Mouse (Mus musculus) gastrocnemius, postnatal 36 days (tissue): ENCODE results near the gene Taar7a. TPM values are rescaled to one million over a fixed set of nuclear protein-coding genes. Genes with fewer than 3 reads are reported as not detected.

Source experiments
- DNase-seq, 2 experiments: peaks; one replicate each; pipeline ENCODE4 v3.0.0; 2022
- intact Hi-C: fragments of 180-260 bp; cut with DNase I; formaldehyde crosslinking; loops from one replicate; pipeline ENCODE4 v1.15.1; 2025
- long read RNA-seq, 2 experiments: library from polyadenylated mRNA; stranded (forward); transcript quantifications; one replicate each; pipeline ENCODE4 v2.0.0; 2021
- total RNA-seq, 2 experiments: library from RNA; stranded (reverse); gene quantifications; 2 replicates each; pipeline ENCODE4 v1.2.3; 2021

Taar7a gene
- total RNA-seq: not detected
- long read RNA-seq, experiment 1: 0 reads
- long read RNA-seq, experiment 2: 0 reads

DNA sequence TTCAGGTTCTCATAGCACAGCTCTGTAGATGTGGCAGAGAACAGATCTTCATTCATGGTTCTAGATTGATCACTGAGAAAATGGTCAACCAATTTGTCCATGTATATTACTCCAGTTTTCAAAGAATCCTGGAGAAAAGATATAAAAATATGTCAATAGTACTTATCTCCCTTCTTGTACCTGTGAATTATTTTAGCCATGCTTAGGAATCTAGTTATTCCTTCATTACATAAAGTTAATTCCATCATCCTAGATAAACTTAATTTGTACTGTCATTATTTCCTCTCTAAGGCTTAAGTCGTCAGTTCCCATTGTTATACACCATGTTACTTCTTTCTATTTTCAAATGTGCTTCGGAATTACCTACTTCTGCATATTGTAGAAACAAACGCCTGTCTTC lies at the start of gene Taar7a:
TSS of gene Taar7a (minus strand) at position 101 of the 400 bp plus-strand sequence.
- intact Hi-C loops: no loop called here
- DNase-seq: no peak

DNA sequence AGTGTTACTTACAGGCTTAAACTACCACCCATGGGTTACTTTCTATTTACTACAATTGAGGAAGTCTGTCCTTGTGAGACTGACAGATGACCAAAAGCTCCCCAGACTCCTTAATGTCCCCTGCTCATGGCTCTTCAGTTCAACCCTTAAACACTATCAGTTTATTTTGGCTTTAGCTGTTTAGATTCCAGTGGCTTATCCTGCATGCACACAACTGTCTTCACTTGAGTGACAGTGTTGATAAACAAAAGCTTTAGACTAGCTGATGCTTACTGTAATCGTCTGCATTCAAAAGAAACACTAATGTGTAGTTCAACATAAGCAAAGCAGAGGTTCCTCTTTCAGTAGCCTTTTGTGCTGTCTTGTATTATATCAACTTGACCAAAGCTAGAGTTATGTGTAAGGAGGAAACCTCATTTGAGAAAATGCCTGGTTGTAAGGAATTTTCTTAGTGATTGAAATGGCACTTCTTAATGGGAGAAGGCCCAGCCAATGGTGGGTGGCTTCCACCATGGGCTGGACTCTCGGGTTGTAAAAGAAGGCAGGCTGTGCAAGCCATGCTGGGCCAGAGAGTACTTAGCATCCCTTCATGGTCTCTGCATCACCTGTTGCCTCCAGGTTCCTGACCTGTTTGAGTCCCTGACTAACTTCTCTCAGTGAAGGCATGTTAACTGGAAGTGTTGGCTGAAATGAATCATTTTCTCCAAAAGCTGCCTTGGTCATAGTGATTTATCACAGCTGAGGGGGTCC lies 47.0 kb upstream of the Taar7a start:
- intact Hi-C loops: no loop called here
- DNase-seq: no peak

DNA sequence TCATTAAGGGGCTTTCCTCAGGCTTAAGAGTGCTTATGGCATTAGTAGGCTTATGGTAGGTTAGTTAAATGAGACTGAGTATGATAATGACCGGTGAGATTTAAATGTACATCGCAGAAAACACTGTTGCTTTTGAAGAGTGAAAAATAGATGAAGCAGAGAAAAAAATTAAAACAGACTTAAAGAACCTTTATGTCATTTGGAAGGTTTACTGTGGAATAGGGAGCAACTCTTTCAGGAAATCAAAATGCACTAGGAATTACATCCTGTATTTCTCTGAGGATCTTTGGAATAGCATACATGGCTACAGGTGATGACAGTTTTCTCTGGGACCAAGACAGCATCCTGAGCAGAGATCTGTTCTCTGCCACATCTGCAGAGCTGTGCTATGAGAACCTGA lies 44.0 kb upstream of the Taar7a start, which contains the start of gene Taar7e:
TSS of gene Taar7e (plus strand) at position 301 of the 400 bp plus-strand sequence.
- intact Hi-C loops: no loop called here
- DNase-seq: no peak

GRCm38 (mm10) chr10:24031347-24031746 lies 38.1 kb upstream of the Taar7a start:
- DNase-seq: no peak
- intact Hi-C loops: no loop called here

DNA sequence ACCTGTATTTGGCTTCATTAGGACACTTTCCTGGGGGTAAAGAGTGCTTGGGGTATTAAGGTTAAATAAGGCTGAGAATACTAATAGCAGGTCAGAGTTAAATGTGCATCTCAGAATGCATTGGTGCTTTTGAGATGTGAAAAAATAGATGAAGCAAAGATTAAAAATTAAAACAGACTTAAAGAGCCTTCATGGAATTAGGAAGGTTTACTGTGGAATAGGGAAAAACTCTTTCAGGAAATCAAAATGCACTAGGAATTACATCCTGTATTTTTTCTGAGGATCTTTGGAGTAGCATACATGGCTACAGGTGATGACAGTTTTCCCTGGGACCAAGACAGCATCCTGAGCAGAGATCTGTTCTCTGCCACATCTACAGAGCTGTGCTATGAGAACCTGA lies 33.6 kb upstream of the Taar7a start, which contains the start of gene Taar7d:
TSS of gene Taar7d (plus strand) at position 301 of the 400 bp plus-strand sequence.
- DNase-seq: no peak
- intact Hi-C loops: no loop called here

GRCm38 (mm10) chr10:24008143-24008542 lies 14.9 kb upstream of the Taar7a start:
- intact Hi-C loops: no loop called here
- no peak for DNase-seq

GRCm38 (mm10) chr10:24007034-24007433 lies 13.8 kb upstream of the Taar7a start:
- DNase-seq: no peak
- intact Hi-C loops: no loop called here

GRCm38 (mm10) chr10:24006442-24006841 lies 13.2 kb upstream of the Taar7a start:
- no peak for DNase-seq
- intact Hi-C loops: no loop called here

DNA sequence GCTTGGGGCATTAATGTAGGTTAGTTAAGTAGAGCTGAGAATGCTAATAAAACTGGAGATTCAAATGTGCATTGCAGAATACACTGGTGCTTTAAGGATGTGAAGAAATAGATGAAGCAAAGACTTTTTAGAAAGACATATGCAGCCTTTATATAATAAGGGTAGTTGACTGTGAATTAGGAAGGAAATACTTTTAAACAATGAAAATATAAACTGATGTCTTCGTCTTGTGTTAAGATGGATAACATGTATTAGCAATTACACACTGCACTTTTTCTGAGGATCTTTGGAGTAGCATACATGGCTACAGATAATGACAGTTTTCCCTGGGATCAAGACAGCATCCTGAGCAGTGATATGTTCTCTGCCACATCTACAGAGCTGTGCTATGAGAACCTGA lies 6.4 kb upstream of the Taar7a start, which contains the start of gene Taar7b:
TSS of gene Taar7b (plus strand) at position 301 of the 400 bp plus-strand sequence.
- DNase-seq: no peak
- intact Hi-C loops: no loop called here

- DNase-seq: no peak
- intact Hi-C loops: no loop called here
Measured at GRCm38 (mm10) chr10:23986419-23986818, 6.9 kb downstream of the Taar7a start.

GRCm38 (mm10) chr10:23985546-23985945 lies 7.7 kb downstream of the Taar7a start, which contains the start of gene Taar6:
Gene Taar6, minus strand, starts transcription at chr10:23985646.
- DNase-seq: no peak
- intact Hi-C loops: no loop called here

- intact Hi-C loops: loop anchor here (5.0 to 10.0 kb wide), 2 partner anchors 106 to 153 kb away; no protein-coding TSS in a partner anchor
- peak; percentile 22 to 40 for DNase-seq
Measured at GRCm38 (mm10) chr10:23978901-23979705, 14.2 kb downstream of the Taar7a start.

DNA sequence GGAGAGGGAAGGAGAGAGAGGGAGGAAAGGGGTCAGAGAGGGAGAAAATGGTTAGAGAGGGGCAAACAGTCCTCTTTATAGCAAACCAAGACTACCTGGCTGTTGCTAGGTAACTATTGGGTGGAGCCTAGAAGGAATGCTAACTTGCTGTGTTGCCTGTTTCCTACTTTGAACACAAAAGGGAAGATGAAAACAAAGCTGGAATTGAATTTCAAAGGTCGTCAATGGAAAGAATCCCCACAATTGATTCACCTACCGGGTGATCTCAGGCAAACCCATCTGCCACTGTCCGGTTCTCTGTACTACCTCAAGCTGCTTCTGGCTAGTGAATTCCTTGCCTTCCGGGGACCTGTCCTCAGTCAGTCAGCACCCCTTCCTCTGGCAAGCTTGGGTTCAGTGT lies 15.3 kb downstream of the Taar7a start:
- no peak for DNase-seq
- intact Hi-C loops: loop anchor here (5.0 to 10.0 kb wide), 2 partner anchors 107 to 154 kb away; no protein-coding TSS in a partner anchor

DNA sequence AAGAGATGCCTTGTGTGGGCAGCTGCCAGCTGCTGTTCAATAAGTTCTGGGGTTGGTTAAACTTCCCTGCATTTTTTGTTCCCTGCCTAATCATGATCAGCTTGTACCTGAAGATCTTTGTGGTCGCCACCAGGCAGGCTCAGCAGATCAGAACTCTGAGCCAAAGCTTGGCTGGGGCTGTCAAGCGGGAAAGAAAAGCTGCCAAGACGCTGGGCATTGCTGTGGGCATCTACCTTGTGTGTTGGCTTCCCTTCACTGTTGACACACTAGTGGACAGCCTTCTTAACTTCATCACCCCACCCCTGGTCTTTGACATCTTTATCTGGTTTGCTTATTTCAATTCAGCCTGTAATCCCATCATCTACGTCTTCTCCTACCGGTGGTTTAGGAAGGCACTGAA lies 22.0 kb downstream of the Taar7a start:
- intact Hi-C loops: loop anchor here (10.0 kb wide), 1 partner anchor 114 kb away; no protein-coding TSS in a partner anchor

DNA sequence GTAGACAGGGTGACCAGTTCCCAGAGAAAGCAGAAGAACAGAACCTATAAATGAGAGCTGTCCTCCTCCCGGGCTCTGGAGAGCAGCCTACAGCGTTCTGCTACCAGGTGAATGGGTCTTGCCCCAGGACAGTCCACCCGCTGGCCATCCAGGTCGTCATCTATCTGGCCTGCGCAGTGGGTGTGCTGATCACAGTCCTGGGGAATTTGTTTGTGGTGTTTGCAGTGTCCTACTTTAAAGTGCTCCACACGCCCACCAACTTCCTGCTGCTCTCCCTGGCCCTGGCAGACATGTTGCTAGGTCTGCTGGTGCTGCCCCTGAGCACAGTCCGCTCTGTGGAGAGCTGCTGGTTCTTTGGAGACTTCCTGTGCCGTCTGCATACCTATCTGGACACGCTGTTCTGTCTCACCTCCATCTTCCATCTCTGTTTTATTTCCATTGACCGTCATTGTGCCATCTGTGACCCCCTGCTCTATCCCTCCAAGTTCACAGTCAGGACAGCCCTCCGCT lies 22.6 kb downstream of the Taar7a start, which contains the start of gene Taar5:
TSS of gene Taar5 (plus strand) at position 51 of the 510 bp plus-strand sequence.
- DNase-seq: no peak
- intact Hi-C loops: loop anchor here (10.0 kb wide), 1 partner anchor 114 kb away; no protein-coding TSS in a partner anchor

More for the DNA sequence above, 22.0 kb downstream of the Taar7a start:
- DNase-seq: no peak

GRCm38 (mm10) chr10:23964921-23965610 lies 28.2 kb downstream of the Taar7a start:
- no peak for DNase-seq
- intact Hi-C loops: no loop called here

GRCm38 (mm10) chr10:23963444-23963843 lies 29.8 kb downstream of the Taar7a start:
- DNase-seq: no peak
- intact Hi-C loops: no loop called here

GRCm38 (mm10) chr10:23960444-23960915 lies 32.8 kb downstream of the Taar7a start, which contains the start of gene Taar4:
Gene Taar4, plus strand, starts transcription at chr10:23960494.
- no peak for DNase-seq
- intact Hi-C loops: no loop called here

DNA sequence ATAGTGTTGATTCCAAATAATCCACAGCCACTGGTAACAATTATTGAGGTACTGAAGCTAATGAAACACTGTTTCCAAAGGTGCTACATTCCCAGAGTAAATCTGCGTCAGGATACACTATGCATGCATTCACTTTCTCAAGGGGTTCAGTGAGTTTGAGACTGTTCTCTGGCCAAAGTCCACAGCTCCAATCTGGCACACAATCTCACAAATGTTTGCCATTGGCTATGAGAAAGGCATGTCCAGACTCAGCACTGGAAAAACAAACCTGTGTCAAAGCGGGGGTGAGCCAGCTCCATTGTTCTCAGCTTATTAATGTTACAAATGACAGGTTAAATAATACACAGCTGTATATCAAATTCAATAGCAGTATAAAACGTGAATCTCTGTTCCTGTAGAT lies 34.2 kb downstream of the Taar7a start:
- intact Hi-C loops: no loop called here

DNA sequence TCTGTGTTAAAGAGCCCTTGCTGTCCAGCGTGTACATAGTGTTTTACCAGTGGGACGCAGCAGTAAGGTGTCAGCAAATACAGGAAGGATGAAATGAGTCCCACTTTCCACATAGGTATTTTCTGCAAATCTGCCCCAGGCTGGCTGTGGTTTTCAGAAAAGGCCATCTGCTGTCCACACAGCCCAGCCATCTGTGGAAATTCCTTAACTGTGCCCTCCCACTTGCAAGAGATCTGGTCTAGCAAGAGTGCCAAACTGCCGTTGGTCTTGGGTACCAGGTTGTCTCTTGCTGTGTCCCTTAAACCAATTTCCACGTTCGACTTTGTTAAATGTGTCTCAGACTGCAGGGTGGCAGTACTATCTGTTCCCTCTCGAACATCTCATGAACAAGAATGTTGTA lies 41.6 kb downstream of the Taar7a start:
- intact Hi-C loops: no loop called here
- DNase-seq: no peak

More for the DNA sequence above, 34.2 kb downstream of the Taar7a start:
- DNase-seq: no peak
